Mouse (Mus musculus): Measurements from ENCODE around the gene Accsl. TPM values are rescaled to one million over a fixed set of nuclear protein-coding genes. Genes with fewer than 3 reads are reported as not detected.

The Accsl gene
- polyA plus RNA-seq, 1 experiment from 2014 or later: 0.08 TPM

- no peak overlapping the region for H3K9ac ChIP-seq
- no peaks in the 10 kb centered on the region for H3K9me3 ChIP-seq (ENCODE audit: control insufficient read depth, low read length)
- no peaks in the 10 kb centered on the region for H3K36me3 ChIP-seq (replicated peaks; ENCODE audit: control insufficient read depth, insufficient read depth)
- 41% methylated on average over 16 of the region's 16 CpGs for WGBS
- H3K4me1 ChIP-seq (replicated peaks; ENCODE audit: control insufficient read depth, insufficient read depth, low read length): no peaks in the 10 kb centered on the region
- ATAC-seq (ENCODE audit: low FRiP score) (no peak), DNase-seq (ENCODE audit: low spot score) (no peak)
- no peaks in the 10 kb centered on the region; the same call in 1 of the 2 replicates for H3K27me3 ChIP-seq (ENCODE audit: control insufficient read depth, insufficient read depth, low read length)
- H3K4me3 ChIP-seq (replicated peaks; ENCODE audit: low read length): no peak overlapping the region
- no peak overlapping the region for H3K27ac ChIP-seq
- no peak overlapping the region for H3K4me2 ChIP-seq (replicated peaks)
These were observed 30.7 kb upstream of the Accsl start for GRCm38 (mm10) chr2:93899397-93900380.

- Histone ChIP-seq H3K4me1 (replicated peaks; ENCODE audit: control insufficient read depth, insufficient read depth, low read length) (peaks cover 26% of the 10 kb centered on the region), H3K27ac (peak overlapping the region; percentile 80), H3K9me3 (ENCODE audit: control insufficient read depth, low read length) (no peaks in the 10 kb centered on the region), H3K9ac (no peak overlapping the region), H3K36me3 (replicated peaks; ENCODE audit: control insufficient read depth, insufficient read depth) (no peaks in the 10 kb centered on the region), H3K4me3 (replicated peaks; ENCODE audit: low read length) (no peak overlapping the region), H3K27me3 (ENCODE audit: control insufficient read depth, insufficient read depth, low read length) (no peaks in the 10 kb centered on the region), H3K4me2 (replicated peaks) (no peak overlapping the region)
- DNase-seq (ENCODE audit: low spot score) (peak; percentile 84), ATAC-seq (ENCODE audit: low FRiP score) (peak; percentile 94)
- 10% methylated on average over 9 of the region's 9 CpGs for WGBS
These were observed 22.8 kb upstream of the Accsl start for GRCm38 (mm10) chr2:93891611-93892280.

GRCm38 (mm10) chr2:93890143-93890542 lies 21.2 kb upstream of the Accsl start:
- Histone ChIP-seq H3K9ac (no peak overlapping the region), H3K27ac (no peak overlapping the region), H3K4me3 (replicated peaks; ENCODE audit: low read length) (no peak overlapping the region), H3K4me1 (replicated peaks; ENCODE audit: control insufficient read depth, insufficient read depth, low read length) (peaks cover 26% of the 10 kb centered on the region), H3K27me3 (ENCODE audit: control insufficient read depth, insufficient read depth, low read length) (no peaks in the 10 kb centered on the region), H3K9me3 (ENCODE audit: control insufficient read depth, low read length) (no peaks in the 10 kb centered on the region), H3K36me3 (replicated peaks; ENCODE audit: control insufficient read depth, insufficient read depth) (no peaks in the 10 kb centered on the region), H3K4me2 (replicated peaks) (no peak overlapping the region)
- 70% methylated on average over 8 of the region's 8 CpGs for WGBS
- ATAC-seq (ENCODE audit: low FRiP score) (no peak), DNase-seq (ENCODE audit: low spot score) (no peak)

GRCm38 (mm10) chr2:93889071-93889470 lies 20.1 kb upstream of the Accsl start:
- H3K9me3 ChIP-seq (ENCODE audit: control insufficient read depth, low read length): no peaks in the 10 kb centered on the region
- H3K36me3 ChIP-seq (replicated peaks; ENCODE audit: control insufficient read depth, insufficient read depth): no peaks in the 10 kb centered on the region
- no peak overlapping the region for H3K27ac ChIP-seq
- ATAC-seq (ENCODE audit: low FRiP score) (no peak), DNase-seq (ENCODE audit: low spot score) (no peak)
- H3K27me3 ChIP-seq (ENCODE audit: control insufficient read depth, insufficient read depth, low read length): no peaks in the 10 kb centered on the region
- H3K4me2 ChIP-seq (replicated peaks): no peak overlapping the region
- no peak overlapping the region for H3K9ac ChIP-seq
- H3K4me3 ChIP-seq (replicated peaks; ENCODE audit: low read length): no peak overlapping the region
- peaks cover 26% of the 10 kb centered on the region for H3K4me1 ChIP-seq (replicated peaks; ENCODE audit: control insufficient read depth, insufficient read depth, low read length)
- WGBS: 88% methylated on average over 7 of the region's 7 CpGs

- ATAC-seq (ENCODE audit: low FRiP score) (no peak), DNase-seq (ENCODE audit: low spot score) (no peak)
- Histone ChIP-seq H3K27me3 (ENCODE audit: control insufficient read depth, insufficient read depth, low read length) (no peaks in the 10 kb centered on the region), H3K9me3 (ENCODE audit: control insufficient read depth, low read length) (no peaks in the 10 kb centered on the region), H3K4me1 (replicated peaks; ENCODE audit: control insufficient read depth, insufficient read depth, low read length) (peaks cover 26% of the 10 kb centered on the region), H3K9ac (no peak overlapping the region), H3K36me3 (replicated peaks; ENCODE audit: control insufficient read depth, insufficient read depth) (no peaks in the 10 kb centered on the region), H3K4me3 (replicated peaks; ENCODE audit: low read length) (no peak overlapping the region), H3K4me2 (replicated peaks) (no peak overlapping the region), H3K27ac (no peak overlapping the region)
- 88% methylated on average over 6 of the region's 6 CpGs for WGBS
These were observed 19.4 kb upstream of the Accsl start for GRCm38 (mm10) chr2:93888366-93888765.

GRCm38 (mm10) chr2:93887273-93887672 lies 18.3 kb upstream of the Accsl start:
- Histone ChIP-seq H3K36me3 (replicated peaks; ENCODE audit: control insufficient read depth, insufficient read depth) (no peaks in the 10 kb centered on the region), H3K4me2 (replicated peaks) (no peak overlapping the region), H3K4me3 (replicated peaks; ENCODE audit: low read length) (no peak overlapping the region), H3K27me3 (ENCODE audit: control insufficient read depth, insufficient read depth, low read length) (no peaks in the 10 kb centered on the region), H3K4me1 (replicated peaks; ENCODE audit: control insufficient read depth, insufficient read depth, low read length) (peaks cover 24% of the 10 kb centered on the region), H3K9ac (no peak overlapping the region), H3K9me3 (ENCODE audit: control insufficient read depth, low read length) (no peaks in the 10 kb centered on the region), H3K27ac (no peak overlapping the region)
- ATAC-seq (ENCODE audit: low FRiP score) (no peak), DNase-seq (ENCODE audit: low spot score) (no peak)
- WGBS: 73% methylated on average over 11 of the region's 11 CpGs

- H3K27me3 ChIP-seq (ENCODE audit: control insufficient read depth, insufficient read depth, low read length): no peaks in the 10 kb centered on the region
- H3K4me1 ChIP-seq (replicated peaks; ENCODE audit: control insufficient read depth, insufficient read depth, low read length): peaks cover 13% of the 10 kb centered on the region
- H3K9me3 ChIP-seq (ENCODE audit: control insufficient read depth, low read length): no peaks in the 10 kb centered on the region
- ATAC-seq (ENCODE audit: low FRiP score): no peak
- 73% methylated on average over 10 of the region's 10 CpGs for WGBS
- H3K36me3 ChIP-seq (replicated peaks; ENCODE audit: control insufficient read depth, insufficient read depth): no peaks in the 10 kb centered on the region
- H3K9ac ChIP-seq: no peak overlapping the region
- no peak overlapping the region for H3K27ac ChIP-seq
- DNase-seq (ENCODE audit: low spot score): no peak
- no peak overlapping the region for H3K4me2 ChIP-seq (replicated peaks)
- no peak overlapping the region for H3K4me3 ChIP-seq (replicated peaks; ENCODE audit: low read length)
These were observed 17.2 kb upstream of the Accsl start for GRCm38 (mm10) chr2:93886013-93886794.

- WGBS: 62% methylated on average over 5 of the region's 5 CpGs
- Histone ChIP-seq H3K27me3 (ENCODE audit: control insufficient read depth, insufficient read depth, low read length) (no peaks in the 10 kb centered on the region), H3K4me2 (replicated peaks) (no peak overlapping the region), H3K27ac (no peak overlapping the region), H3K36me3 (replicated peaks; ENCODE audit: control insufficient read depth, insufficient read depth) (no peaks in the 10 kb centered on the region), H3K9ac (no peak overlapping the region), H3K4me1 (replicated peaks; ENCODE audit: control insufficient read depth, insufficient read depth, low read length) (no peaks in the 10 kb centered on the region), H3K9me3 (ENCODE audit: control insufficient read depth, low read length) (no peaks in the 10 kb centered on the region), H3K4me3 (replicated peaks; ENCODE audit: low read length) (no peak overlapping the region)
- ATAC-seq (ENCODE audit: low FRiP score): no peak
- DNase-seq (ENCODE audit: low spot score): no peak
These were observed 14.1 kb upstream of the Accsl start for GRCm38 (mm10) chr2:93883066-93883465.
